Mouse (Mus musculus) cerebellum, adult 2 months (tissue): ENCODE results near the gene Slc22a3.

ENCODE experiments used
- CTCF ChIP-seq: fragments of 200-500 bp; IDR thresholded peaks from 2 replicates; pipeline ENCODE4 v1.5.1; 2011; ENCODE audit warnings: low read depth, mild to moderate bottlenecking, control low read depth, low read length, moderate library complexity, borderline replicate concordance; ENCODE audit not compliant: insufficient read depth
- POLR2A ChIP-seq: fragments of 200-500 bp; IDR thresholded peaks from 2 replicates; pipeline ENCODE4 v1.6.1; 2011; ENCODE audit warnings: low read length, control low read depth, borderline replicate concordance; ENCODE audit not compliant: insufficient read depth

- no peak for TF ChIP-seq CTCF
- TF ChIP-seq POLR2A: no peak
Measured at GRCm38 (mm10) chr17:12513107-12513923, 5.8 kb upstream of the Slc22a3 start.
